Mouse (Mus musculus): ENCODE measurements around the gene Tmem132c. TPM values are rescaled to one million over a fixed set of nuclear protein-coding genes. Genes with fewer than 3 reads are reported as not detected.

Gene Tmem132c
- polyA plus RNA-seq, 1 experiment from 2014 or later = 1.7 TPM

DNA sequence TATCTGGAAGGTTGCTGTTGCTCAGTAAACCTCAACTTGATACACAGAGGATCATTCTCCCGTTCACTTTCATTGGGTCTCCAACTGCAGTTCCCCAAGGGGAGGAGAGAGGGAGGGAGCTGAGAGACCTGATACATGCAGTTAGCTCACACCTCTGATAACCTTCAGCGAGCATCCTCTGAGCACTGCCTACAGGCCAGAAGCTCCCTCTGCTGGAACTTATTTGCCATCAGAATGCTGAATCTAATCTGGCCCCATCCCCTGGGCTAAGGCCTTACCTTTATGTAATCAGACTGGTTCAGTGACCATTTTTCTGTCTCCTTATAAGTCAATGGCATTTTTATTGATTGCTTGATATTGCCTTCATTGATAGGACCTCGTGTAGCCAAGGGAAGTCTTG is 29.5 kb downstream of the Tmem132c start:
- H3K27me3 ChIP-seq (ENCODE audit: control insufficient read depth, insufficient read depth, low read length) = no peaks in the 10 kb centered on the region
- TF ChIP-seq CTCF (IDR thresholded peaks at IDR 0.05; ENCODE audit: low read depth) = peak; percentile 17; the same call in 1 of the 2 replicates
- TF ChIP-seq EP300 (optimal IDR thresholded peaks at IDR 0.05) = no peak
- no peaks in the 10 kb centered on the region for H3K36me3 ChIP-seq (ENCODE audit: control insufficient read depth, insufficient read depth, low read length)
- no peak overlapping the region for H3K4me3 ChIP-seq (ENCODE audit: low read depth, low read length)
- WGBS = 49% methylated on average over 3 of the region's 3 CpGs
- no peaks in the 10 kb centered on the region for H3K9me3 ChIP-seq (ENCODE audit: control insufficient read depth, low read length)
- H3K9ac ChIP-seq (ENCODE audit: low read length) = no peak overlapping the region
- no peak overlapping the region for H3K4me2 ChIP-seq (replicated peaks; ENCODE audit: low read depth)
- H3K27ac ChIP-seq (replicated peaks) = no peak overlapping the region
- no peaks in the 10 kb centered on the region for H3K4me1 ChIP-seq (replicated peaks; ENCODE audit: control insufficient read depth, insufficient read depth)
- no peak for DNase-seq (ENCODE audit: low spot score)
- ATAC-seq (ENCODE audit: low FRiP score, low TSS enrichment) = no peak

DNA sequence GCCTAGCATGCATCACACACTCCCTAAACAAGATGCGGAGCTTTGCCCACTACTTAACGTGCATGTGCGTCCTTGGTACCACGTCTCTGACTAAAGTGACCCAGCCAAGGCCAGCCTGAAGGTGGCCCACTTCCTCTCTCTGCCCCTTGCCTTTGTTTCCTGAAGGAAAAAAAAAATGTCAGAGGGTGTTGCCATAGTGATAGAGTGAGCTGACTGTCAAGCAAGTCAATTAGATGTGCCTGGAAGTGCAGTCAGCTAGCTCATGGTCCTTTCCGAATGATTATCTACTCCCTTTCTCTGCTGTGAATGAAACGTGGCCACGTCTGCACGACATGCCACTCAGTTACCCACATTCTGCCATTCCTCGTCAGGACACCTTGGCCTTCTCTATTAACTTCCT is 37.9 kb downstream of the Tmem132c start:
- H3K27ac ChIP-seq (replicated peaks) = no peak overlapping the region
- 80% methylated on average over 9 of the region's 9 CpGs for WGBS
- no peak overlapping the region for H3K4me2 ChIP-seq (replicated peaks; ENCODE audit: low read depth)
- no peaks in the 10 kb centered on the region for H3K36me3 ChIP-seq (ENCODE audit: control insufficient read depth, insufficient read depth, low read length)
- ATAC-seq (ENCODE audit: low FRiP score, low TSS enrichment) = no peak
- no peaks in the 10 kb centered on the region for H3K4me1 ChIP-seq (replicated peaks; ENCODE audit: control insufficient read depth, insufficient read depth)
- TF ChIP-seq CTCF (IDR thresholded peaks at IDR 0.05; ENCODE audit: low read depth) (no peak), EP300 (optimal IDR thresholded peaks at IDR 0.05) (no peak)
- H3K27me3 ChIP-seq (ENCODE audit: control insufficient read depth, insufficient read depth, low read length) = no peaks in the 10 kb centered on the region
- H3K9ac ChIP-seq (ENCODE audit: low read length) = no peak overlapping the region
- DNase-seq (ENCODE audit: low spot score) = no peak
- H3K9me3 ChIP-seq (ENCODE audit: control insufficient read depth, low read length) = no peaks in the 10 kb centered on the region
- H3K4me3 ChIP-seq (ENCODE audit: low read depth, low read length) = no peak overlapping the region

- DNase-seq (ENCODE audit: low spot score) (no peak), ATAC-seq (ENCODE audit: low FRiP score, low TSS enrichment) (no peak)
- H3K4me3 ChIP-seq (ENCODE audit: low read depth, low read length) = no peak overlapping the region
- H3K9ac ChIP-seq (ENCODE audit: low read length) = no peak overlapping the region
- H3K4me1 ChIP-seq (replicated peaks; ENCODE audit: control insufficient read depth, insufficient read depth) = no peaks in the 10 kb centered on the region
- no peak for TF ChIP-seq CTCF (IDR thresholded peaks at IDR 0.05; ENCODE audit: low read depth)
- no peak for TF ChIP-seq EP300 (optimal IDR thresholded peaks at IDR 0.05)
- 71% methylated on average over 4 of the region's 4 CpGs for WGBS
- H3K27ac ChIP-seq (replicated peaks) = no peak overlapping the region
- no peaks in the 10 kb centered on the region for H3K9me3 ChIP-seq (ENCODE audit: control insufficient read depth, low read length)
- H3K4me2 ChIP-seq (replicated peaks; ENCODE audit: low read depth) = no peak overlapping the region
- no peaks in the 10 kb centered on the region for H3K27me3 ChIP-seq (ENCODE audit: control insufficient read depth, insufficient read depth, low read length)
- no peaks in the 10 kb centered on the region for H3K36me3 ChIP-seq (ENCODE audit: control insufficient read depth, insufficient read depth, low read length)
Observed at GRCm38 (mm10) chr5:127281186-127281585, 39.6 kb downstream of the Tmem132c start.

- WGBS = 6% methylated on average over 6 of the region's 6 CpGs
- no peak overlapping the region for H3K4me3 ChIP-seq (ENCODE audit: low read depth, low read length)
- H3K27me3 ChIP-seq (ENCODE audit: control insufficient read depth, insufficient read depth, low read length) = no peaks in the 10 kb centered on the region
- H3K4me1 ChIP-seq (replicated peaks; ENCODE audit: control insufficient read depth, insufficient read depth) = no peaks in the 10 kb centered on the region
- no peak for TF ChIP-seq CTCF (IDR thresholded peaks at IDR 0.05; ENCODE audit: low read depth)
- TF ChIP-seq EP300 (optimal IDR thresholded peaks at IDR 0.05) = no peak
- DNase-seq (ENCODE audit: low spot score) = no peak
- H3K9me3 ChIP-seq (ENCODE audit: control insufficient read depth, low read length) = no peaks in the 10 kb centered on the region
- H3K9ac ChIP-seq (ENCODE audit: low read length) = no peak overlapping the region
- H3K27ac ChIP-seq (replicated peaks) = no peak overlapping the region
- H3K36me3 ChIP-seq (ENCODE audit: control insufficient read depth, insufficient read depth, low read length) = no peaks in the 10 kb centered on the region
- ATAC-seq (ENCODE audit: low FRiP score, low TSS enrichment) = no peak
- H3K4me2 ChIP-seq (replicated peaks; ENCODE audit: low read depth) = no peak overlapping the region
Observed at GRCm38 (mm10) chr5:127282539-127283123, 41.0 kb downstream of the Tmem132c start.

DNA sequence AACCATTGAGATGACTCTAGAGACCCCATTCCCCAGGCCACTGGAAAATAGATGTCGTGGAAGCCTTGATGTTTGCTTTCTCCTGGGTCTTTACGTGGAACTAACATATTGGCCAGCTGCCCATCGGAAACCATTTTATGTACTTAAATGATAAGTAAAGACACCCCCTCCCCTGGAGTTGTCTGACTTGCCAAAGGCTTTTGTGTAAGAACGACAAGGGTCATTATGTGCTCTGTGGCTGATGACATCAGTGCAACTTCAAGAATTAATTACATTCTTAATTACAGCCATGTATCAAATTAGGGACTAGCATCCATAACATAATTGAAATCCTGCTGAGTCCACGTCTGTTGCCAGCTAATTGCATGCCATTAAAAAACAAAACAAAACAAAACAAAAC is 45.3 kb downstream of the Tmem132c start:
- no peak for DNase-seq (ENCODE audit: low spot score)
- no peak for TF ChIP-seq CTCF (IDR thresholded peaks at IDR 0.05; ENCODE audit: low read depth)
- TF ChIP-seq EP300 (optimal IDR thresholded peaks at IDR 0.05) = no peak
- WGBS = 57% methylated on average over 5 of the region's 5 CpGs
- H3K9me3 ChIP-seq (ENCODE audit: control insufficient read depth, low read length) = 0 out of 2 replicates have a peak, but pooled peaks cover 3% of the 10 kb centered on the region
- H3K36me3 ChIP-seq (ENCODE audit: control insufficient read depth, insufficient read depth, low read length) = no peaks in the 10 kb centered on the region
- H3K4me2 ChIP-seq (replicated peaks; ENCODE audit: low read depth) = no peak overlapping the region
- no peaks in the 10 kb centered on the region for H3K27me3 ChIP-seq (ENCODE audit: control insufficient read depth, insufficient read depth, low read length)
- H3K4me3 ChIP-seq (ENCODE audit: low read depth, low read length) = no peak overlapping the region
- no peak overlapping the region for H3K27ac ChIP-seq (replicated peaks)
- no peak overlapping the region for H3K9ac ChIP-seq (ENCODE audit: low read length)
- H3K4me1 ChIP-seq (replicated peaks; ENCODE audit: control insufficient read depth, insufficient read depth) = no peaks in the 10 kb centered on the region
- no peak for ATAC-seq (ENCODE audit: low FRiP score, low TSS enrichment)

DNA sequence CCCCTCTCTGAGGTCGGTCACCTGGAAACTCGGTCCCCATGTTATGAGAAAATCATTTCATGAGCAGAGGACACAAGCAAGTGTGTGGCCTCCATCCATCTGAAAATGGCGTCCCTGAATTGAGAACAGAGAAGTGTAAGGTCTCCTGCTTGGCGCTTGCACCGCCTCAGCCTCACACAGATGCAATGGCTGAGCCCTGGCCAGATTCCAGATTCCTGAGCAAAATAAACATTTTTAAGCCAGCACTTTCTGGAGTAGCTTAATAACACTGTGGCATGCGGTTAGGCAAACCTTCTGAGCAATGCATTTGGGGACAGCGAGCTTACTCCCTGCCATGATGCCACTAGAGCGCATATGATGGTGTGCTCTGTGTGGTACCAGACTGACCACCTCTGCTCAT is 48.1 kb downstream of the Tmem132c start:
- ATAC-seq (ENCODE audit: low FRiP score, low TSS enrichment) = no peak
- H3K4me3 ChIP-seq (ENCODE audit: low read depth, low read length) = no peak overlapping the region
- H3K9me3 ChIP-seq (ENCODE audit: control insufficient read depth, low read length) = 0 out of 2 replicates have a peak, but pooled peaks cover 3% of the 10 kb centered on the region
- 87% methylated on average over 8 of the region's 8 CpGs for WGBS
- no peaks in the 10 kb centered on the region for H3K36me3 ChIP-seq (ENCODE audit: control insufficient read depth, insufficient read depth, low read length)
- H3K9ac ChIP-seq (ENCODE audit: low read length) = no peak overlapping the region
- TF ChIP-seq CTCF (IDR thresholded peaks at IDR 0.05; ENCODE audit: low read depth) (no peak), EP300 (optimal IDR thresholded peaks at IDR 0.05) (no peak)
- H3K4me1 ChIP-seq (replicated peaks; ENCODE audit: control insufficient read depth, insufficient read depth) = no peaks in the 10 kb centered on the region
- no peaks in the 10 kb centered on the region for H3K27me3 ChIP-seq (ENCODE audit: control insufficient read depth, insufficient read depth, low read length)
- H3K27ac ChIP-seq (replicated peaks) = no peak overlapping the region
- no peak overlapping the region for H3K4me2 ChIP-seq (replicated peaks; ENCODE audit: low read depth)
- no peak for DNase-seq (ENCODE audit: low spot score)

Data from stomach, postnatal 0 days (tissue).